Mouse (Mus musculus): ENCODE results near the gene Mief2. TPM values are rescaled to one million over a fixed set of nuclear protein-coding genes. Genes with fewer than 3 reads are reported as not detected.
A peak's percentile ranks its signal among the peaks of the same experiment; 100 is the strongest.

Mief2 gene
- total RNA-seq, 2 experiments from 2014 or later, result 79.9 to 81.7 TPM

DNA sequence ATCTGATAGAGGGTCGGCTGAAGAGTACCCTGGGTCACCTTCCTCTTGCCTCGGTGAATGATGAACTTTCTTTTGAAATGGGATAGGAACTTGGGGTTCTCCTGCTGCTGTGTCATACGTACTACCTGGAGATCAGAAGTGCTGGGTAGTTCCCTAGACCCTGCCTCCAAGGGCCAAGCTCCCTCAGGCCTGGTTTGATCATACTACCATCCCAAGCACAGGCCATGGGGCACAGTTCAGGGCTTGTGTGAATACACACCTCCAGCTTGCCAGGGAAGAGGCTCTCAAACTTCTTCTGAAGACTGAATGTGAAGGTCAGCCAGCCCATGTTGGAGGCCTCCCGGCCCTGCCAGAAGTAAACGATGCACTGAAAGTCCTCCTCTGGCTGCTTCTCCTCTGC is 12.4 kb upstream of the Mief2 start:
- no peak for DNase-seq

DNA sequence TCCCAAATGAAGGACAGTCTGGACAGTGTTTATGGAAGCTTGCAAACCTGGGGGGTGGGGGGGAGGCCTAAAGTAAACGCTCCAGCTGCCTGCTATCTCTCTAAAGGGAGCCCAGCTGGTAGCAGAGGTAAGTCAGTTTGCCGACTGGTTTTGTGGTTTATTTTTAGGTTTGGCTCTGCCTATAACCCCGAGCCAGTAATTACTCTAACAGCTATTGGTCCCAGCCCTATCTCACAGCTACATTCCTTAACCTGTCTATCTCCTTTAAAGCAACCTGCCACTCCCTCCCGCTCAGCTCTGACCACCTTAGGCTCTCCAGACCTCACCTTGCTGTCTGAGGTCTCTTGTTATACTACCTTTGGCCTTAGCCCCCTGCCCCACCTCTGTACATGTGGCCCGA is 8.9 kb upstream of the Mief2 start:
- no peak for DNase-seq

DNA sequence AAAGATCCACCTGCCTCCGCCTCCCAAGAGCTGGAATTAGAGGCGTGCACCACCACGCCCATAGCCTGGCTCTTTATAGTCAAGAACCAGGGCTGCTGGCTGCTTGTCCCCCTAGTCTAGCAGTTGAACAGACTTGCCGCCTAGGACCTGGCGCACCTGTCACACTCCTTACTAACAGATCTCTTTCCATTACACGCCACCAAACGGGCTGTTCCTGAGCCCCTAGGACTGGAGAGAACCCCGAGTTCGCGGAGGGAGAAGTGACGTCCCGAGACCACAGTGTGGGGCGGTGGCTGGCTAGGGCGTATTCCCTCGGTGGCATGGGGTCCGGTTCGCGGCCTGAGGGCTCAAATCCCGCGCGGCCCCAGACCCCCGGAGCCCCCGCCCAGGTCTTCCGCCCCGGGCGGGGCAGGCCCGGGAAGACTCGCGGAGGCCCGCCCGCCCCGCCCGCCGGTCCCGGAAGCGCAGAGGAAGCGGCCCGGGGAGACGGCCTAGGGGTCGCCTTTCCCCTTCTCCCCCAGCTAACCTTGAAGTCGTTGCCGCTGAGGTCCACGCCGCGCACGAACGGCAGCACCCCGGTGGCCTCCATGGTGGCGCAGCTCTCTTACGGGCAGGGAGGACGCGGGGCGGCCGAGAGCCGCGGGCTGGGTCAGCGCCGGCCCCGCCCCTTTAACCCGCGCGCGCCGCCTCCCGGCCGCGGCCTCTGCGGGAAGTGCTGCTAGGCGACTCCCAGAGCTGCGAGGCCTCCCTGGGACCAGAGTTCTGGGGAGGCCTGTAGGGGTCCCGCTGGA is 1.4 kb upstream of the Mief2 start, which contains the start of gene Flii:
Gene Flii, minus strand, starts transcription at position 663 of the 791 bp plus-strand sequence.
- peak; percentile 86 for DNase-seq

DNA sequence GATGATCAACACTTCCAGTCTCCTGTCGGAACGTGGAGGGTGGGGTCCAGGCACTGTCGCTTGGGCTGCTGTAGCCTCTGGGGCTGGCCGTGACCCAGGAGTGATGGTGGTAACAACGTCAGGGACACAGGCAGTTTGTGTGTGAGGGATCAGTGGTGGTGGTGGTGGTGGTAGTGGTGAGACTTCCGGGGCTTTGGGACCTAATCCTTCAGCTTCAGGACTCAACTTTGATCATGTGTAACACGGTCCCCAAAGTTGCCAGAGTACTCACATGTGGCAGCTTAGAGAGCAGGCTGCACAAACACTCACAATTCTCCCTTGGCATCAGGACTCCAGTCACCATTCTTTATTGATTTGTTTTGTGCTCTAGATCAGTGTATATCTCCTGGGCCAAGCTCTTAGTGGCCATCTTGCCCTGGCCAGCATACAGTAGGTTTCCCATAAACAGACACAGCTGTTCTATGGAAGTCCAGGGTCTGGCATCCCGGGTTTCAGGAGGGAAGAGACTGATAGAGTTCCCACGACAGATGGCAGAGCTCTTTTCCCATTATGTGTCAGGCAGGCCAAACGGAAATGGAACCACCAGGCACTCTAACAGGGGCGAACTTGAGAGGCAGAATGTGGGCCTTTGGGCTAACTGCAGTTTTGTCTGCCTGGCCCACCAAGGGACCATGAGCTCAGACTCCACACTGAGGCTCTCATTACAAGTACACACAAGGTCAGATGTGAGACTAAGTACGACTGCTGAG is 632 bp upstream of the Mief2 start:
- peak; percentile 32 for DNase-seq

DNA sequence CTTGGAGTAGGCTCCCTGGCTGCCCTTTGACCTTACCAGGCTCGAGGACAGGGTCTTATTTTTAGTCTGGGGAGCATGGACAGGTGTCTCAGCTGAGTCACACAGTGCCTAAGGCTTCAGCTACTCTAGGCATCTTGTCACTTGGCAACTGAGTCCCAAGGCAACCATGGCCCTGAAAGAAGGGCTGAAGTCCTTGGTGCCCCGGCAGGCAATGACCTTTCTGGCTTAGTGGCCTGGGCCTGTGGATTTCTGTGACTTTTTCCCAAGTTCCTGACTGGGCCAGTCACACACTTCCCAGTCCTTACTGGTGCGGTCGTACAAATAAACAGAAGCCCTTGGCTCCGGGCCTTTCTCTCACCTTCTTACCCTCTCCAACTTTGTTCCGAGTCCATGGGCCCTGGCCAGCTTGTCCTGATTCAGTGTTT is 1.0 kb downstream of the Mief2 start:
- peak; percentile 17 for DNase-seq

DNA sequence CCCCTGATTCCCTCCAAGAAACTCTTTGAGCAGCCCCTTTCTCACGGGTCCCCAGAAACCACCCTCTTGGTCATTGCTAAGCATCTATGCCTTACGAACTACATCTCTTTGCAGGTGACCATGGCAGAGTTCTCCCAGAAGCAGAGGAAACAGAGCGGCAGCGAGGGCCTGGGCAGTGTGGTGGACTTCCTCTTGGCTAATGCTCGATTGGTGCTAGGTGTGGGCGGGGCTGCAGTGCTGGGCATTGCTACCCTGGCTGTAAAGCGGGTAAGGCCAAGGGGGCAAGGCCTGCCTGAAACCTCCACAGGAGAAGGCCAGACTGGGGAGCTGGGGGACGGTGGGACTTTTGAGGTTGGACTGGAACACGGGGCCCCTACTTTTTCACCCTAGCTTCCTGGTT is 2.0 kb downstream of the Mief2 start:
- peak; percentile 17 for DNase-seq

DNA sequence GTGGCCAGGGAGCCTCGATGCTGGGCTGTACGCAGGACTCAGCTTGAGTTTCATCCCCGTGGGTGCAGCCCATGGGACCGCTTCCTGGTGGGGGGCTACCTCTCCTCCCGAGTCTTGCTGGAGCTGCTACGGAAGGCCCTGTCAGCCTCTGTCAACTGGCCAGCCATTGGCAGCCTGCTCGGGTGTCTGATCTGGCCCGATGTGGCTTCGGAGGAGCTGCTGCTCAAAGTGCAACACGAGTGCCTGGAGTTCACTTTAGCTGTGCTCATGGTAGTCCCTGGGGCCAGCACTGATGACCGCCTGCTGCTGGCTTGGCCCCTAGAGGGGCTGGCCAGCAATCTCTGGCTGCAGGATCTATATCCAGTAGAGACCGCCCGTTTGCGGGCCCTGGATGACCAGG is 3.1 kb downstream of the Mief2 start:
- DNase-seq, result peak; percentile 60

DNA sequence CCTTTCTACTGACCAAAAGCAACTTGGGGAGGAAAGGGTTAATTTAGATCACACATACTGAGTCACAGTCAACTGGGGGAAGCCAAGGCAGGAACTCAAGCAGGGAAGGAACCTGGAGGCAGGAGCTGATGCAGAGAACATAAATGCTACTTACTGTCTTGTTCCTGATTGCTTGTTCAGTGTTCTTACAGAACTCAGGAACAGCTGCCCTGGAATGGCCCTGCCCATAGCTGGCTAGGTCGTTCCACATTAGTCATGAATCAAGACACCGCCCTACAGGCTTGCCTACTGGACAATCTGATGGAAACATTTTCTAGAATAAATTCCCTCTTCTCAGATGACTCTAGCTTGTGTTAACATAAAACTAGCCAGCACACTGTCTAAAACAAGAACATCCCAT is 6.0 kb downstream of the Mief2 start:
- DNase-seq, result peak; percentile 21

DNA sequence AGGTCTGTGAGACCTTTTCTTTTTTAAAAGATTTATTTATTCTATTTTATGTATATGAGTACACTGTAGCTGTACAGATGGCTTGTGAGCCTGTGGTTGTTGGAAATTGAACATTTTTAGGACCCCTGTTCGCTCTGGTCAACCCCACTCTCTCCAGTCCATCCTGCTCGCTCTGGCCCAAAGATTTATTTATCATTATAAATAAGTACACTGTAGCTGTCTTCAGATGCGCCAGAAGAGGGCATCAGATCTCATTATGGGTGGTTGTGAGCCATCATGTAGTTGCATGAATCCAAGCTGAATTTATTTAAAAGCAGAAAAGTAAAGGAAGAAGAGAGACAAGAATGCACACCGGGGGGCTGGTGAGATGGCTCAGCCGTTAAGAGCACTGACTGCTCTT is 7.0 kb downstream of the Mief2 start:
- DNase-seq, result no peak

DNA sequence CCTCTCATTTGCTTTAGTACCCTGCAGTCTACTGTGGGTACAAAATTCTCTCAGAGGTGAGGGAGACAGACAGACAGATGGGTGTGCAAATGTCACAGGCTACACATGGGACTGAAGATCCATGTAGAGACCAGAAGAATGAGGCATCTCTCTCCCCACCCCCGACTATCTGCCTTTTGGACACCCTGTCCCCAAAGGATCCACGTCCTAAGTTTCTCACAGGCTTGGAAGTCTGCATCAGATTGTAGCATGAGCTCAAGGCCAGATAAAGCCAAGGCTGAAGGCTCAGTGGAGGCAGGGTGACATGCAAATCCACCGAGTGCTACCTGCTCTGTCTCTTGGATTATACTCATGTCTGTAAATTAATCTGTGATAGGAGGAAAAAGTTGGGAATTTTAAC is 8.3 kb downstream of the Mief2 start:
- DNase-seq, result no peak

DNA sequence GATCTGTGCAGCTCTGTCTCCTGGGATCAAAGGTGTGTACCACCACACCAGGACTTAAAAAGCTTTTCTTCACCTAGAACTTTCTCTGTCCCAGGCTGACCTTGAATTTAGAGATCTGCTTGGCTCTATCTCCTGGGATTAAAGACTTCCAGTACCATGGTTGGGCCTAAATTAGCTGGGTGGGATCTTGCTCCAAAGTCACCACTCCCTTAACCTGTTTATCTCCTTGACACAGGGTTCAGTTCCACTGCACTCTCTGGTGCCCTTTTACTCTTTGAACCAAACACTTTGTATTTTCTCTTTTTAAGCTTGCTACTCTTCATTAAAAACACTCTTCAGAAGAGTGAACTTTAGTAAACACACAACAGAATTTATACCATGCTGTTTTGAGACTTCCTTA is 9.3 kb downstream of the Mief2 start:
- no peak for DNase-seq

DNA sequence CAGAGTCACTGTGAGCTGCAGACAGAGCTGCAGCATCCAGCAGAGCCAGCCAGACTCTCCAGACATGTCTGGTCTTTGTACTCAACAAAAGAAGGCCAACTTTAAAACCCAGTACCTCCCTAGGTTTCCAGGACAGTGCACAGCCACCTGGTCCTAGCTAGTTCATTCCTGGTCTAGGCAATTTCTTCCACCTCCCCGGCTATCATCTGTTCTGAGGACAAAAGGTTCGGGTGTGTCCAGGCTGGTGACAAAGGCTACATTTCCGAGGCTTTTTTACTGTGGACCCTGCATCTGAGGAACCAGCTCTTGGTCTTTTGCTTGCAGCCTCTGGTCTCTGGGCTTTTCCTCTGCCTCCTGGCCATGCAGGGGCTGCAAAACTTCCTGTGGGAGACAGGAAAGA is 12.1 kb downstream of the Mief2 start:
- DNase-seq, result no peak

DNA sequence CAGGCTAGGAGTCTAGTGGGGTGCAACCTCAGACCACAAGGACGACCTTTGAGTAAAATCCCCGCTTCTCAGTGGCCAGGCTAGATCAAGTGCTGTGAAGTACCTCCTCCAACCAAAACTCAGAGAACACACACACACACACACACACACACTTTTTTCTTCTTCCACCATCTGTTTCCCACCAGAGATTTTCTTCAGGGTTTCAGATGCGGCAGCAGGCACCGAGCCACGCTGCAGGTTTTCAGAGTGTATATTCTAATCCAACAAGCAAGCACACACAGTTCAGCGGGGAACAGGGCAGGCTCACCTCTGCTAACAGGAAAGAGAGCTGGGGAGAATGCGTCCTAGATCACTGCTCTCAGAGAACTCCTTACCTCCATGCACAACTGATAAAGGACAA is 27.4 kb downstream of the Mief2 start:
- no peak for DNase-seq

DNA sequence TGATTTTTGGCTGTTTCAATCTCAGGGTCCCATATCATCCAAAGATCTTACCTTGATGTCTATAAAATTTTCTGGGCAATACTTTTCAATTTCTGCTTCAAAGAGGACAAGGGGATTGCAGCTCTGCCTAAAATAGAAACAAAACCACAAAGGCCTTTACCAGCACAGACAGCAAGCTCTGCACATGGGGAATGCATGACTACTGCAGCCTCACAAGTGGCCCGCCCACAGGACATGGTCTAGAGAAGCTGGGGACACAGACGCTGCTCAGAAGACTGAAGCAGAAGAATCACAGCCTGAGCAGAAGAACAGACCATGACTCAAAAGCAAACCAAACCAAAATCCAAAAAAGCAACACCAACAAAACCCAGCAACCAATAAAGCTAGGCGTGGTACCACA is 33.5 kb downstream of the Mief2 start:
- no peak for DNase-seq

DNA sequence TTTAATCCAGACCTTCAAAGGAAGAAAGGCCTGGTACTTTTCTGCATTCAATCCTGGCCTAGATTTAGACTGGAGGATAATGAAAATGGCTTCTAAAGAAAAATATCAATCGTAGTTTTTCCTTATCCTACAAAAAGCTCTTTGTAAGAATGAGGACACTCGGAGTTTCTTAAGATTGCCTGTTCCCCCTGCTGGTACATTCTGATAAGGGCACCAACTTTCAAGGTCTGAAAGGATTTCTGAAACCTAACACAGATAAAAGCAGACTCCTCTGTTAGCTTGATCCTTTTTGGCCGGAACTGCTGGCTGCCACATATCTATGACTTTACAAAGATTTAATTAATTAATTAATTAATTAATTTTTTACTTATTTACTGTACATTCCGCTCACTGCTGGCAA is 38.8 kb downstream of the Mief2 start:
- DNase-seq, result no peak

DNA sequence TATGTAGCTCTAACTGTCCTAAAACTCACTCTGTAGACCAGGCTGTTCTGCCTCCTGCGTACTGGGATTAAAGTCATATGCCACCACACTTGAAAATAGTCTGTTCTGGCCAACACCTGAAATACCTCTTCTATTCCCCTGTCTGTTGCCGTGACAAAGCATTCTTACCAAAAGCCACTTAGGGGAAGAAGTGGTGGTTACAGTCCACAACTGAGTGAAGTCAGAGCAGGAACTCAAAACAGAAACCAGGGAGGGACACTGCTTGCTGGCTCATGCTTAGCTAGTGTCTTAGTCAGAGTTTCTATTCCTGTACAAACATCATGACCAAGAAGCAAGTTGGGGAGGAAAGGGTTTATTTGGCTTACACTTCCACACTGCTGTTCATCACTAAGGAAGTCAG is 41.1 kb downstream of the Mief2 start:
- DNase-seq, result no peak

DNA sequence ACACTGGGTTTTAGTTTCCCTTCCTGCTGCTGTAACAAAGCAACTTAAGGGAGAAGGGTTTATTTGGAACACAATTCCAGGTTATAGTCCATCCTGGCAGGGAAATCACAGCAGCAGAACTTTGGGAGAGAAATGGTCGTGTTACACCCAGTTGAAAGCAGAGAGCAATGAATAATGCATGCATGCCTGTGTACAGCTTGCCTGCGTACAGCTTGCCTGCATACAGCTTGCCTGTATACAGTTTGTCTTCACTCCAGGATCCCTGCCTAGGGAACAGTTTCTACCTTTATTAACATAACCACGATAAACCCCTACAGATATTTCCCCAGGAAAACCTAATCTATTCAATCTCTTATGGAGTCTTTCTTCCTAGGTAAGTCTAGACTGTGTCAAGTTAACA is 42.6 kb downstream of the Mief2 start:
- DNase-seq, result no peak

DNA sequence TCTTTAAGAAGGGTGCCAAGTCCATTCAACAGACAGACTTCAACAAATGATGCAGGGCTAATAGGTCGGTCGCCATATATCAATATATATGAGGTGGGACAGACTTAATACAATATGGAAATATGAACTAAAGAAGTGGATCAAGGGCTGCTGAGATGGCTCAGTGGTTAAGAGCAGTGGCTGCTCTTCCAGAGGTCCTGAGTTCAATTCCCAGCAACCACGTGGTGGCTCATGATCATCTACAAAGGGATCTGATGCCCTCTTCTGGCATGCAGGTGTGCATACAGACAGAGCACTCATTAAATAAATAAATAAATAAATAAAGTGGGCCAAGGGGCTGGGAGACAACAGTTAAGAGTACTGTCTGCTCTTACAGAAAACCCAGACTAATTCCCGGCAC is 44.0 kb downstream of the Mief2 start:
- no peak for DNase-seq

DNA sequence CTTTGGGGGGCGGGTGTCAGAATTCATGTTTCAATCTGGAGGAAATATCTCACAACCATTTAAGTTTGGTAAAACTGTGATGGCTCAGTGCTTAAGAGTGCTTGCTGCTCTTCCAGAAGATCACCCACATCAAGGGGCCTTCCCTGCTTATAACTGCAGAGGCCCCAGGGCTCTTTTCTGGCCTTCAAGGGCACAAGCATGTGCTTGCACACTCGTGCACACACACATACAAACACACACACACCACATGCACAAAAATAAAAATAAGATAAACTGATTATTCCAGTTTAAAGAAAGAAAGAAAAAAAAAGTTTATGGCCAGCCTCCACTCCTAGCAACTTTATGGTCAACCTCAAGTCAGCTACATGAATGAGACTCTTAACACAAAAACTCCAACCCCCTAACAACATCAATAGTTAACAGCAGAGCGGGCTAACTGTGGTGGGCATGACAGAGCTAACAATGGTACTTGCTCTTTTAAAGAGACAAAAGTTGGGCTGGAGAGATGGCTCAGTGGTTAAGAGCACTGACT is 46.0 kb downstream of the Mief2 start:
- DNase-seq, result no peak

DNA sequence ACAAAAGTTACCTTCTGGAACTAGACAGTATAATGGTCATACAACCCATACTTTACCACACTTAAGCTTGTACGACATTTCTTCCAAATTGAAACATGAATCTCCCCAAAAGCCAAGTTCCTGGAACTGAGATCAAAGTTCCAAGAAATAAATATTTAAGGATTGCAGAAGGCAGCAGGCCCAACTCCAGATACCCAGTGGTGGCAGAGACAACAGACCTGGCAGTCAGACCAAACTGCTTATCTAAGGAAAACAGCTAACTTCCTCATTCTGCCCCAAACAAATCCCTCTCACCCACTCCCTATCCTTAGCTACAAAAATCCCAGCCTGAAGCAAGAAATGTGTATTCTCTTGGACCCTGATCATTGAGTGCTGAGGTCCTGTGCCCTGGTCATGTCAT is 46.6 kb downstream of the Mief2 start:
- DNase-seq, result no peak

DNA sequence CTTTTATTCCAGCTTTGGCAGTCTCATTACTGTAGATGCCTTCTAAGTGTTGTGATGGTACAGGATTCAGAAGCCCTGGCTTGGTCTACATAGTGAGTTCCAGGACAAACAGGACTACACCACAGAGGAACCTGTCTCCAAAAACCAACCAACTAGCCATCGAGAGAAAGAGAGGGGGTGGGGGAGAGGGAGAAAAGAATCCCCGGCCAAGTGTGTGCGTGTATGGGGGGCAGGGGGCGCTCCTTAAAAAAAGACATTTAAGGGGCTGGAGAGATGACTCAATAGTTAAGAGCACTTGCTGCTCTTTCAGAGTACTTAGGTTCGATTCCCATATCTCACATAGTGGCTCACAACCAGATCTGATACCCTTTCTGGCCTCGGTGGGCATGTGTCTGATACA is 47.4 kb downstream of the Mief2 start:
- DNase-seq, result no peak

DNA sequence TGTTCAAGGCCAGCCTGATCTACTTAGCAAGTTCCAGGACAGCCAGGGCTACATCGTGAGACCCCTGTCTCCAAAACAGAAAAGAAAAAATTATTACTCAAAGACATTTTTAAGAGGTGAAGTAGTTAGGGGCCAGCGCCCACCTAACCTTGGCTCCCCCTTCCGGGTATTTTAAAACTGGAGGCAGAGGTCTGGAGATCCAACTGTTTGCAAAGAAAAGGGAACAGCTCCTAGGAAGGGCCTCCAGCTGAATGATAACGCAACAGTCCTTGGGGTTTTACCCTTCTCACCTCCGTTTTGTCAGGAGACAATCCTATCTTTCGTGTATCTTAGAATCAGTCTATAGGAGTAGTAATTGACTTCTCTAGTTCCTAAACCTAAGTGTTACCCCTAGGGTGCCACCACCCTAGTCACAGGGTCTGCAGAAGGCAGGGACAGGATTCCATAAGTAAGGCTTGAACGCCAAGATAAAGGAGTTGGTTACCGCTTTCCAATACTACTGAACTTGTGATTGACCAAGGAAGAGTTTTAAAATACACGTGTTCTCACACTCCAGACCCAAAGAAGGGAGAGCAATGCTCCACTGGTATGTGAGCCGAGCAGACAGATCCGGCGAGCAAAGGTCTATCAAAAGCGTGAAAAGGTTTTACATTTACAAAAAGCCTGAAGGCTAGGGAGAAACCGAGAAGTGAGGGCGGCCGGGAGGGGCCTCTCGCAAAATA is 48.1 kb downstream of the Mief2 start:
- DNase-seq, result no peak

All from gastrocnemius, postnatal 10 days (tissue).